In the genomic region with DNA sequence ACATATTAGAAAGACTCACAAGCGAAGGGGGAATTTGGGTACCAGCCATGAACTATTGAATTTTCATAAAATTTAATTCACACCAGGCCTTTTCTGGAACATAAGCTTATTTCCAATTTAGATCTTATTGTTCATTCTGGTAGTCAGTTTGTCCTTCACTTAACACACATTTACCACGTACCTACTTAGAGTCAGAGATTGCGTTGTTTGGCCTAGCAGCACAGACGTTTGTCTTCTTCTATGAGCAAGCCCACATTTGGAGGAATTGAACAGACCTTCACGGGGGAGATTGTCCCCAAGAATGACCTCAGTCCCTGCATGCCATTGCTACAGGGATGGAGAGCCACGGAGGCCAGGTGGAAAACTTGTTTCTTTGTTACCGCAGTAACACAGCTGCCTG, we compare ENCODE assay signal across 24 mouse cellular contexts.
DNase-seq lines count a peak whose midpoint lies in the region; ATAC-seq and TF ChIP-seq lines count a peak whose summit lies in the region.
"Had no signal": no experiment of that assay in that cellular context is flagged by ENCODE, and none has a peak within 500 bp of the region (broad histone marks: within the 10 kb centered on the region; RNA-seq: fewer than 3 reads in every experiment).

No protein-coding gene starts in this region.

- peaks cover 28% of the 10 kb centered on the region for H3K36me3 ChIP-seq in forebrain, embryonic 13.5 days (ENCODE audit: poor library complexity, severe bottlenecking)
- H3K36me3 ChIP-seq in forebrain, postnatal 0 days (ENCODE audit: insufficient read depth) = peaks cover 5% of the 10 kb centered on the region
- H3K36me3 ChIP-seq in forebrain, embryonic 15.5 days = peaks cover 26% of the 10 kb centered on the region; the same call in 1 of the 2 replicates
- H3K36me3 ChIP-seq in forebrain, embryonic 10.5 days (replicated peaks) = peaks cover 6% of the 10 kb centered on the region; the same call in 1 of the 2 replicates
- H3K36me3 ChIP-seq: embryonic facial prominence, embryonic 13.5 days; embryonic facial prominence, embryonic 15.5 days; G1E had no signal

- H3K27ac ChIP-seq in forebrain, embryonic 13.5 days = no peak overlapping the region
- no peak overlapping the region for H3K27ac ChIP-seq in forebrain, postnatal 0 days (ENCODE audit: low read depth, low read length)
- peak overlapping the region; percentile 72 for H3K27ac ChIP-seq in forebrain, embryonic 15.5 days (replicated peaks)
- no peak overlapping the region for H3K27ac ChIP-seq in forebrain, embryonic 10.5 days
- H3K27ac ChIP-seq: embryonic facial prominence, embryonic 13.5 days; embryonic facial prominence, embryonic 15.5 days had no signal

- no peaks in the 10 kb centered on the region for H3K27me3 ChIP-seq in forebrain, embryonic 13.5 days
- H3K27me3 ChIP-seq in forebrain, postnatal 0 days (ENCODE audit: insufficient read depth, low read length) = no peaks in the 10 kb centered on the region
- H3K27me3 ChIP-seq in forebrain, embryonic 15.5 days = no peaks in the 10 kb centered on the region
- H3K27me3 ChIP-seq in forebrain, embryonic 10.5 days (ENCODE audit: poor library complexity, severe bottlenecking) = no peaks in the 10 kb centered on the region
- H3K27me3 ChIP-seq: CH12.LX; embryonic facial prominence, embryonic 13.5 days; embryonic facial prominence, embryonic 15.5 days had no signal

- H3K9ac ChIP-seq in forebrain, embryonic 13.5 days = no peak overlapping the region
- no peak overlapping the region for H3K9ac ChIP-seq in forebrain, postnatal 0 days
- no peak overlapping the region for H3K9ac ChIP-seq in forebrain, embryonic 15.5 days (replicated peaks)
- H3K9ac ChIP-seq: embryonic facial prominence, embryonic 13.5 days; embryonic facial prominence, embryonic 15.5 days had no signal

- no peaks in the 10 kb centered on the region for H3K4me1 ChIP-seq in forebrain, embryonic 13.5 days
- H3K4me1 ChIP-seq in forebrain, postnatal 0 days (ENCODE audit: insufficient read depth) = no peaks in the 10 kb centered on the region
- peaks cover 14% of the 10 kb centered on the region for H3K4me1 ChIP-seq in forebrain, embryonic 15.5 days
- no peaks in the 10 kb centered on the region for H3K4me1 ChIP-seq in forebrain, embryonic 10.5 days
- H3K4me1 ChIP-seq: embryonic facial prominence, embryonic 13.5 days; embryonic facial prominence, embryonic 15.5 days had no signal

- no peak for TF ChIP-seq POLR2A in brain, embryonic 14.5 days (IDR thresholded peaks at IDR 0.05; ENCODE audit: borderline replicate concordance, extremely low read depth, insufficient read depth, insufficient read length, poor library complexity, severe bottlenecking)

- ATAC-seq in forebrain, embryonic 13.5 days = peak; percentile 51; the same call in 1 of the 2 replicates
- no peak for ATAC-seq in forebrain, postnatal 0 days
- peak; percentile 69 for ATAC-seq in forebrain, embryonic 15.5 days (replicated peaks)
- ATAC-seq: activated CD4-positive, CD25-positive, alpha-beta regulatory T cell, adult 4 months; CD4-positive, CD25-positive, alpha-beta regulatory T cell, adult 4 months; Patski had no signal

- no peak for DNase-seq in forebrain, postnatal 0 days
- DNase-seq in forebrain, embryonic 10.5 days (ENCODE audit: extremely low spot score, low spot score) = no peak
- peak; percentile 47 for DNase-seq in brain, embryonic 14.5 days (ENCODE audit: low read depth)
- DNase-seq: adrenal gland, adult 8-10 months; adrenal gland, postnatal 14 days; adrenal gland, postnatal 36 days; B cell, adult 2 months; cerebellum, adult 11 months; cerebellum, adult 18-20 months; cerebellum, adult 8-10 months; cerebellum, adult 9-11 months; cerebellum, postnatal 14 days; cerebellum, postnatal 36 days; embryo, embryonic 11 days had no signal

- H3K4me2 ChIP-seq in forebrain, embryonic 13.5 days = no peak overlapping the region
- H3K4me2 ChIP-seq in forebrain, postnatal 0 days (ENCODE audit: low read depth) = no peak overlapping the region
- no peak overlapping the region for H3K4me2 ChIP-seq in forebrain, embryonic 15.5 days (replicated peaks)
- H3K4me2 ChIP-seq: embryonic facial prominence, embryonic 13.5 days; embryonic facial prominence, embryonic 15.5 days had no signal

- no peak overlapping the region for H3K4me3 ChIP-seq in forebrain, embryonic 13.5 days
- H3K4me3 ChIP-seq in forebrain, postnatal 0 days (ENCODE audit: low read depth, low read length) = no peak overlapping the region
- no peak overlapping the region for H3K4me3 ChIP-seq in forebrain, embryonic 15.5 days
- no peak overlapping the region for H3K4me3 ChIP-seq in forebrain, embryonic 10.5 days
- H3K4me3 ChIP-seq: embryonic facial prominence, embryonic 13.5 days; embryonic facial prominence, embryonic 15.5 days; erythroblast, embryonic 14.5 days had no signal

- TF ChIP-seq CTCF in forebrain, postnatal 0 days (IDR thresholded peaks at IDR 0.05; ENCODE audit: low read depth) = no peak
- TF ChIP-seq CTCF in brain, embryonic 14.5 days (IDR thresholded peaks at IDR 0.05; ENCODE audit: borderline replicate concordance, extremely low read depth, insufficient read depth, insufficient read length) = no peak

- 78% methylated on average over 7 of the region's 7 CpGs for WGBS in forebrain, embryonic 13.5 days
- 66% methylated on average over 7 of the region's 7 CpGs for WGBS in forebrain, postnatal 0 days
- WGBS in forebrain, embryonic 15.5 days = 69% methylated on average over 7 of the region's 7 CpGs
- 90% methylated on average over 7 of the region's 7 CpGs for WGBS in forebrain, embryonic 10.5 days

- no peaks in the 10 kb centered on the region for H3K9me3 ChIP-seq in forebrain, embryonic 13.5 days (replicated peaks)
- no peaks in the 10 kb centered on the region for H3K9me3 ChIP-seq in forebrain, postnatal 0 days (ENCODE audit: low read length)
- H3K9me3 ChIP-seq in forebrain, embryonic 15.5 days = no peaks in the 10 kb centered on the region
- H3K9me3 ChIP-seq in forebrain, embryonic 10.5 days = no peaks in the 10 kb centered on the region
- H3K9me3 ChIP-seq: embryonic facial prominence, embryonic 13.5 days; embryonic facial prominence, embryonic 15.5 days had no signal
